Mouse (Mus musculus): ENCODE results near the gene Parpbp. TPM values are rescaled to one million over a fixed set of nuclear protein-coding genes. Genes with fewer than 3 reads are reported as not detected.
A peak's percentile ranks its signal among the peaks of the same experiment; 100 is the strongest.

Gene Parpbp
- polyA plus RNA-seq, 1 experiment from 2014 or later, result 12.8 TPM

- no peak overlapping the region for H3K4me2 ChIP-seq (replicated peaks; ENCODE audit: low read depth, low read length)
- 91% methylated on average over 14 of the region's 14 CpGs for WGBS
- no peak overlapping the region for H3K27ac ChIP-seq (ENCODE audit: low read depth, low read length)
- DNase-seq (ENCODE audit: low spot score), result no peak
- no peaks in the 10 kb centered on the region for H3K9me3 ChIP-seq (ENCODE audit: control insufficient read depth, low read length)
- H3K4me1 ChIP-seq (replicated peaks; ENCODE audit: control insufficient read depth, insufficient read depth, low read length), result no peaks in the 10 kb centered on the region
- H3K4me3 ChIP-seq (ENCODE audit: low read depth, low read length), result no peak overlapping the region
- no peak overlapping the region for H3K9ac ChIP-seq (ENCODE audit: low read depth, low read length)
- no peak for ATAC-seq (ENCODE audit: low FRiP score)
- H3K36me3 ChIP-seq (ENCODE audit: control insufficient read depth, insufficient read depth, low read length), result no peaks in the 10 kb centered on the region
- no peaks in the 10 kb centered on the region for H3K27me3 ChIP-seq (ENCODE audit: control insufficient read depth, insufficient read depth, low read length)
Measured at GRCm38 (mm10) chr10:88054233-88054985, 92.3 kb downstream of the Parpbp start.

- WGBS, result 47% methylated on average over 11 of the region's 11 CpGs
- no peaks in the 10 kb centered on the region for H3K36me3 ChIP-seq (ENCODE audit: control insufficient read depth, insufficient read depth, low read length)
- H3K4me1 ChIP-seq (replicated peaks; ENCODE audit: control insufficient read depth, insufficient read depth, low read length), result no peaks in the 10 kb centered on the region
- no peak overlapping the region for H3K9ac ChIP-seq (ENCODE audit: low read depth, low read length)
- no peaks in the 10 kb centered on the region for H3K9me3 ChIP-seq (ENCODE audit: control insufficient read depth, low read length)
- H3K27ac ChIP-seq (ENCODE audit: low read depth, low read length), result no peak overlapping the region
- no peak overlapping the region for H3K4me2 ChIP-seq (replicated peaks; ENCODE audit: low read depth, low read length)
- H3K27me3 ChIP-seq (ENCODE audit: control insufficient read depth, insufficient read depth, low read length), result no peaks in the 10 kb centered on the region
- ATAC-seq (ENCODE audit: low FRiP score) (0 out of 2 replicates have a peak, but pooled peaks have one; percentile 35), DNase-seq (ENCODE audit: low spot score) (peak; percentile 49)
- no peak overlapping the region for H3K4me3 ChIP-seq (ENCODE audit: low read depth, low read length)
Measured at GRCm38 (mm10) chr10:88046098-88046771, 100.5 kb downstream of the Parpbp start.

GRCm38 (mm10) chr10:88044297-88044696 lies 102.4 kb downstream of the Parpbp start:
- no peaks in the 10 kb centered on the region for H3K9me3 ChIP-seq (ENCODE audit: control insufficient read depth, low read length)
- WGBS, result 81% methylated on average over 4 of the region's 4 CpGs
- H3K9ac ChIP-seq (ENCODE audit: low read depth, low read length), result no peak overlapping the region
- no peak overlapping the region for H3K4me3 ChIP-seq (ENCODE audit: low read depth, low read length)
- no peak overlapping the region for H3K27ac ChIP-seq (ENCODE audit: low read depth, low read length)
- H3K27me3 ChIP-seq (ENCODE audit: control insufficient read depth, insufficient read depth, low read length), result no peaks in the 10 kb centered on the region
- ATAC-seq (ENCODE audit: low FRiP score), result no peak
- no peak for DNase-seq (ENCODE audit: low spot score)
- no peak overlapping the region for H3K4me2 ChIP-seq (replicated peaks; ENCODE audit: low read depth, low read length)
- H3K4me1 ChIP-seq (replicated peaks; ENCODE audit: control insufficient read depth, insufficient read depth, low read length), result no peaks in the 10 kb centered on the region
- H3K36me3 ChIP-seq (ENCODE audit: control insufficient read depth, insufficient read depth, low read length), result no peaks in the 10 kb centered on the region

Other genes with a start within 250 kb of the Parpbp start
- 1.0 and 1.5 TPM in 2 replicates for gene Pmch, start 55.9 kb downstream of the Parpbp start, polyA plus RNA-seq (2014; fragmentation: Nextera tagmentation; extraction: Ambion mirVana)
- gene Nup37, start 51 bp upstream of the Parpbp start, polyA plus RNA-seq (2014; fragmentation: Nextera tagmentation; extraction: Ambion mirVana), result 91.5 and 93.8 TPM in 2 replicates
- 46.0 and 46.1 TPM in 2 replicates for gene Washc3, start 54.2 kb upstream of the Parpbp start, polyA plus RNA-seq (2014; fragmentation: Nextera tagmentation; extraction: Ambion mirVana)
- gene Dram1, start 232.1 kb upstream of the Parpbp start, polyA plus RNA-seq (2014; fragmentation: Nextera tagmentation; extraction: Ambion mirVana), result 0.59 and 1.0 TPM in 2 replicates
- 9.7 and 11.1 TPM in 2 replicates for gene Gnptab, start 232.2 kb upstream of the Parpbp start, polyA plus RNA-seq (2014; fragmentation: Nextera tagmentation; extraction: Ambion mirVana)

Measured in hindbrain, embryonic 11.5 days (tissue).